Mouse (Mus musculus): ENCODE results near the gene Nrxn1. TPM values are rescaled to one million over a fixed set of nuclear protein-coding genes. Genes with fewer than 3 reads are reported as not detected.

Nrxn1 gene
- polyA plus RNA-seq, 1 experiment = not detected

DNA sequence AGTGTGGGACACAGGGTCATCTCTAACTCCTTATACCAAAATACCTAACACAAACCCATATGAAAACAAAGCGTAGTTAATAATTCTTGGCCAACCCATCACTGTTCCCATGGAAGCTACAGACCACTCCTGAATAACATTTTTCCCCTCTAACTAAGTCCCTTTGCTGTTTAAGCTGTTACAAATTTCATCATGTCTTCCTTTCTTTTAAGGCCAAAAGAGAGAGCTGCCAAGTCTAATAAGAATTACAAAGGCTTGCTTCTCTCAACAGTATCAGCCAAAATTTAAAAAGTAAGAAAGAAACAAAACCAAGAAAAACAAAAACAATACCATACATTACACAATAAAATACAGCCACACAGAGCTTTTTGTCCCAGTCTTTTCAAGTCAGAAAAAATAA, 6.5 kb downstream of the Nrxn1 start:
- peaks cover 20% of the 10 kb centered on the region for H3K9me3 ChIP-seq (ENCODE audit: control insufficient read depth, low read length)
- peaks cover 3% of the 10 kb centered on the region; the same call in 1 of the 2 replicates for H3K27me3 ChIP-seq (ENCODE audit: control insufficient read depth)
- H3K36me3 ChIP-seq (ENCODE audit: control insufficient read depth) = no peaks in the 10 kb centered on the region
- H3K4me1 ChIP-seq (ENCODE audit: control insufficient read depth) = no peaks in the 10 kb centered on the region
- TF ChIP-seq GATA1 (IDR thresholded peaks at IDR 0.05; ENCODE audit: low read length) (no peak), TAL1 (IDR thresholded peaks at IDR 0.05; ENCODE audit: low read length) (no peak)
- H3K4me3 ChIP-seq (replicated peaks) = no peak overlapping the region

DNA sequence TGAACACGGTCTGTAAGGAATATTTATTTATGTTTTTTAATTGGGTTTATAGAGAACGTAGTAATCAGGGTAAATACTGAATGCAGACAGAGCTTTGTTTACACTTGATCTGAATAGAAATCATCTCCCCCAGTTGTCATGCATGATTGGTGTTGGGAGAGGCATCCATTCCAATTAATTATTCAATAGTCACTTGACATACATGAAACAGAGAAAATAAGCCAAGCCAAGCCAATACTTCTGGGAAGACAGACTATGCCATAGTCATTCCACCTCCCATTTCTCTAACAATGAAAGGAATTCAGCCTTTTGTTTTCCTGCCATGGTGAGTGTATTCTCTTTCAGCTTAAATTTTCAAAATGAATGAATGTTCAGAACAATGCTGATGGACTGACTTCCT, 7.5 kb downstream of the Nrxn1 start:
- no peak for TF ChIP-seq TAL1 (IDR thresholded peaks at IDR 0.05; ENCODE audit: low read length)
- no peak for TF ChIP-seq GATA1 (IDR thresholded peaks at IDR 0.05; ENCODE audit: low read length)
- H3K36me3 ChIP-seq (ENCODE audit: control insufficient read depth) = no peaks in the 10 kb centered on the region
- H3K27me3 ChIP-seq (ENCODE audit: control insufficient read depth) = peaks cover 3% of the 10 kb centered on the region; the same call in 1 of the 2 replicates
- H3K4me3 ChIP-seq (replicated peaks) = no peak overlapping the region
- H3K4me1 ChIP-seq (ENCODE audit: control insufficient read depth) = no peaks in the 10 kb centered on the region
- H3K9me3 ChIP-seq (ENCODE audit: control insufficient read depth, low read length) = peaks cover 20% of the 10 kb centered on the region

DNA sequence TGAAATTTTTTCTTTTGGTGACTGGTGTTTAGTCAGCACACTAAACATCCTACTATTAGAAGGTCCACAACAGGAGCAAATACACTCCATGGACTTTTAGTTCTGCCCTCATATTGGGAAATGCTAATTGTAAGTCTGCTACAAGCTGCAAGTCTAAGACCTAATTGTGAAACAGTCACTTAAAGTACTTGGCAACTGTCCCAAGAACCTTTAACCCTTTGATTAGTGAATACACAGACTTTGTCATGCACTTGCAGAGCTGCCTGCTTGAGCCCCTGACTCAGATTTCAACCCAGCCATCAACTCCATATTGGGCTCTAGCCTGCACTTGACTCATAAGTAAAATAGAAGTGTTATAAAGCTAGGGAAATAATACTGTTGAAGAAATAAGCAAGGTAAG, 13.8 kb downstream of the Nrxn1 start:
- Histone ChIP-seq H3K27me3 (ENCODE audit: control insufficient read depth) (no peaks in the 10 kb centered on the region), H3K4me3 (replicated peaks) (no peak overlapping the region), H3K4me1 (ENCODE audit: control insufficient read depth) (no peaks in the 10 kb centered on the region), H3K36me3 (ENCODE audit: control insufficient read depth) (no peaks in the 10 kb centered on the region), H3K9me3 (ENCODE audit: control insufficient read depth, low read length) (0 out of 2 replicates have a peak, but pooled peaks cover 2% of the 10 kb centered on the region)
- TF ChIP-seq GATA1 (IDR thresholded peaks at IDR 0.05; ENCODE audit: low read length) (no peak), TAL1 (IDR thresholded peaks at IDR 0.05; ENCODE audit: low read length) (no peak)

DNA sequence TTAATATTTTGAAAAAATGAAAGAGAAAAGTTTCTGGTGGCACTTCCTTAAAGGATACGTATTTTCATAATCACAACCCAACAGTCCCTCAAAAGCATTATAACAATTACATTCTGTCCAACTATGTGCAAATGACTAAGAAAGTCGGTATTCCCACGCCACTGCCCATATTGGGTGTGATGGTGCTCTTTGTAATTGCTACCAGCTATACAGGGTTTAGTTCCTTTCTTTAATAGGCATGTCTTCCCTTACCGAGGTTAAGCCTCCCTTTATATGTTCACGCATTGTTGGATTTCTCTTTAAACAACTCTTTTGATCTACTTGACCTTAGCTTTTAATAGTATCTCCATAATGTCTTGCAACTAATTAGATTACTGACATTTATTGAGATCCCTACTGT, 18.1 kb downstream of the Nrxn1 start:
- Histone ChIP-seq H3K36me3 (ENCODE audit: control insufficient read depth) (no peaks in the 10 kb centered on the region), H3K4me3 (replicated peaks) (no peak overlapping the region), H3K27me3 (ENCODE audit: control insufficient read depth) (no peaks in the 10 kb centered on the region), H3K9me3 (ENCODE audit: control insufficient read depth, low read length) (0 out of 2 replicates have a peak, but pooled peaks cover 2% of the 10 kb centered on the region), H3K4me1 (ENCODE audit: control insufficient read depth) (no peaks in the 10 kb centered on the region)
- TF ChIP-seq TAL1 (IDR thresholded peaks at IDR 0.05; ENCODE audit: low read length) (no peak), GATA1 (IDR thresholded peaks at IDR 0.05; ENCODE audit: low read length) (no peak)

DNA sequence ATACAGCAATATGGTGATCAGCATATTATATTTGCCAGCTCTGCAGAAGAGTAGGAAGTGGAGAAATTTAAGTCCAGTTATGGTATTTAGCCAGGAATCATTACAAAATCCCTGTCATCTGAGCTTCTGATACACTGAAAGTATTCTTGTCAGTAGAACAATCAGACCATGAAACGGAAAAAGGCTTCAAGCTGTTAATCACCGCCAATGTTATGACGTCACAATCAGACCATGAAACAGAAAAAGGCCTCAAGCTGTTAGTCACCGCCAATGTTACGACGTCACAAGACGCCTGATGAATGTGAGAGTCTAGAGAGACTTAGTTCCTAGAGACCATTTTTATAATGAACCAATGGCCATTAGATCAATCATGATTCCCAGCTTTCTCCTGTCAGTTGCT, 59.4 kb downstream of the Nrxn1 start:
- H3K36me3 ChIP-seq (ENCODE audit: control insufficient read depth) = no peaks in the 10 kb centered on the region
- no peak for TF ChIP-seq GATA1 (IDR thresholded peaks at IDR 0.05; ENCODE audit: low read length)
- TF ChIP-seq TAL1 (IDR thresholded peaks at IDR 0.05; ENCODE audit: low read length) = no peak
- no peaks in the 10 kb centered on the region for H3K4me1 ChIP-seq (ENCODE audit: control insufficient read depth)
- peaks cover 2% of the 10 kb centered on the region; the same call in 1 of the 2 replicates for H3K9me3 ChIP-seq (ENCODE audit: control insufficient read depth, low read length)
- no peak overlapping the region for H3K4me3 ChIP-seq (replicated peaks)
- no peaks in the 10 kb centered on the region for H3K27me3 ChIP-seq (ENCODE audit: control insufficient read depth)

DNA sequence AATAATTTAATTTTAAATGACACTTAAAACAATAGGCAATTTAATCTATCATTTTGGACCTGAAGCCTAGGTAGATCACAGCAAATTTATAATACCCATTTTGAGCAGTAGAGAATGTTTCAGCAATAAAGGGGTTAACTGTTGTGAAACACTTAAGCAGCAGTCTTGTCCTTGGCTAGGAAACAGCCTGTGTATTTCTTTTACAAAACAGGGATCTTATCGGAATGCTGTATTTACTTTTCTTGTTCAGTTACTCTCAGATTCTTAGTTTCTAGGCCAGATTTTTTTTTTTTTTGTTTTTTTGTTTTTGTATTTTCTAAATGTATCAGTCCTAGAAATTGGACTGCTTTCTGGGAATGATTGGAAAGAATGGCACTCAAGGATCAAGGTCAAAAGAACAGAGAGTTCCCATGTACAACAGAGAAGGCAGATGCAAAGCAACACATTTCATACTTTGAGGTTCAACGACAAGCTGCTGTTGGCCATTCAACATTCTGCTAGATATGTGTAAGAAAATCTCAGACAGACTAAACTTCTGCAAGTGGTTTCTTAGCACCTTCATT, 67.7 kb downstream of the Nrxn1 start:
- Histone ChIP-seq H3K9me3 (ENCODE audit: control insufficient read depth, low read length) (no peaks in the 10 kb centered on the region), H3K4me3 (replicated peaks) (no peak overlapping the region), H3K27me3 (ENCODE audit: control insufficient read depth) (no peaks in the 10 kb centered on the region), H3K36me3 (ENCODE audit: control insufficient read depth) (no peaks in the 10 kb centered on the region), H3K4me1 (ENCODE audit: control insufficient read depth) (no peaks in the 10 kb centered on the region)
- TF ChIP-seq TAL1 (IDR thresholded peaks at IDR 0.05; ENCODE audit: low read length) (no peak), GATA1 (IDR thresholded peaks at IDR 0.05; ENCODE audit: low read length) (no peak)

DNA sequence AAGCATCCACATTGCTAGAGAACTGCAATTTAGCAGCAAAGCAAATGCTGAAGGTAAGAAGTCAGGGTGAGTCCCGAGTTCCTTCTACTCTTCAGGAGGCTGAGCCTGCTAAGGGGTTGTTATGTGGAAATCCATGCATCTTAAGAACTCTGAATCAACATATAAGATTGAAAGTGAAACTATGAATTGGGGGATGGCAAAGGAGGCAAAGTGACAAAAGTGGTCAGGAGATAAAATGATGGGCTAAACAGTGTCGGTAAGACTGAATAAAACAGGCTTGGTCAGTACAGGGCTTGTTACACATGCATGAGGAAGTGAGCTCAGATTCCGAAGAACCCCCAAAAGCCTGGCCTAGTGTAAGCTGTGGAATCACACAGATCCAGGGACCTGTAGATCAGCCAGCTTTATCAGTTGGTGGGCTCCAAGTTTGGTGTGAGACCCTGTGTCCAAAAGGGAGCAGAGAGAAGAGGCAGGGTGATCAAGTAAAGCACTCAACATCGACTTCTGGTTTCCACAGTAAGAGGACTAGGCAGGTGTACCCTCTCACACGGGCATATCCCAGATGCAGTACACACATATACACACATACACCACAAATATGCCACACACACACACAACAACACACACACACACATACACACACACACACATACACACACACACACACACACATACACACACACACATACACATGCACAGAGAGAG, 85.3 kb downstream of the Nrxn1 start:
- no peaks in the 10 kb centered on the region for H3K4me1 ChIP-seq (ENCODE audit: control insufficient read depth)
- TF ChIP-seq GATA1 (IDR thresholded peaks at IDR 0.05; ENCODE audit: low read length) = no peak
- TF ChIP-seq TAL1 (IDR thresholded peaks at IDR 0.05; ENCODE audit: low read length) = no peak
- H3K4me3 ChIP-seq (replicated peaks) = no peak overlapping the region

DNA sequence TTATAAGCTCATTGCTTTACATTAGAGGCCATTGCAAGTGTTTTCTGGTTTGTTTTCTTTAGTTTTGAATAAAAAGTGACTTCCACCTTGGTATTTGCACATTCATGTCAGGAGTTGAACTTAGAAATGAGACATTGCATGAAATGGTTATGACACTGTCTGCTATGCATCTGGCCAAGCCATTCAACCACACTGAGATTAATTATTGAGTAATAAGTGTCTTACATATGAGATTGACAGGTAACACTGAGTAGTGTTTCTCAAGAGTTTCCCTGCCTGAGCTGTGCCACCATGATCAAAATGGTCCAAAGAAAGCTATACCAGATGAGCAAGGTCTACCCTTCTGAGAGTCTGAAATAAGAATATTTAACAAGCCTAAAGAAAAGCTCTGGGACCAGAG, 92.5 kb downstream of the Nrxn1 start:
- Histone ChIP-seq H3K4me3 (replicated peaks) (no peak overlapping the region), H3K36me3 (ENCODE audit: control insufficient read depth) (no peaks in the 10 kb centered on the region), H3K27me3 (ENCODE audit: control insufficient read depth) (no peaks in the 10 kb centered on the region), H3K4me1 (ENCODE audit: control insufficient read depth) (no peaks in the 10 kb centered on the region), H3K9me3 (ENCODE audit: control insufficient read depth, low read length) (no peaks in the 10 kb centered on the region)
- TF ChIP-seq GATA1 (IDR thresholded peaks at IDR 0.05; ENCODE audit: low read length) (no peak), TAL1 (IDR thresholded peaks at IDR 0.05; ENCODE audit: low read length) (no peak)

More for the DNA sequence above, 85.3 kb downstream of the Nrxn1 start:
- Histone ChIP-seq H3K27me3 (ENCODE audit: control insufficient read depth) (no peaks in the 10 kb centered on the region), H3K9me3 (ENCODE audit: control insufficient read depth, low read length) (no peaks in the 10 kb centered on the region), H3K36me3 (ENCODE audit: control insufficient read depth) (no peaks in the 10 kb centered on the region)

DNA sequence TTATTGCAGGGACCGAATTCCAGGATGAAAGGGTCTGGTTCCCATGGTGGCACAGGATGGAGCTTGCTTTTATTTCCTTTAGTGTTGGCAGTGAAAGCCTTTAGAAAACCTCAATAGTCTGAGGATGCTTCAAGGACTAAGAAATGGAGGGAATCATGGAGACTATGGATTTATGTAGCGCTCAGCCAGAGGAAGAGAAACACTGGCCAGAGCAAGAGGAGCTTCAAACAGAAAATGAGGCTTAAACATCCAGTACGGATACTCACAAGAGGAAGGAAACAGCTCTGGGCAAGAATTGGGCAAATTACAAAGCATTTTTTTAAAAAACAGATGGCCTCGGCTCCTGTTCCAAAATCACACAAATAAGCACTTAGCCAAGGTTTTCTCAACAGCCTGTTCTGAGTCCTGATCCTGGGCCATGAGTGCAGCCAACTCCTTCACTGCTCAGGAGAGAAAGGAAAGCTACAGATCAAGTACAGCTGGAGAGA, 93.2 kb downstream of the Nrxn1 start:
- Histone ChIP-seq H3K9me3 (ENCODE audit: control insufficient read depth, low read length) (no peaks in the 10 kb centered on the region), H3K27me3 (ENCODE audit: control insufficient read depth) (no peaks in the 10 kb centered on the region), H3K4me3 (replicated peaks) (no peak overlapping the region), H3K4me1 (ENCODE audit: control insufficient read depth) (no peaks in the 10 kb centered on the region), H3K36me3 (ENCODE audit: control insufficient read depth) (no peaks in the 10 kb centered on the region)
- TF ChIP-seq GATA1 (IDR thresholded peaks at IDR 0.05; ENCODE audit: low read length) = no peak
- TF ChIP-seq TAL1 (IDR thresholded peaks at IDR 0.05; ENCODE audit: low read length) = no peak

All from erythroblast, embryonic 14.5 days (primary cell).